Mouse (Mus musculus): ENCODE results near the gene Mex3d. TPM values are rescaled to one million over a fixed set of nuclear protein-coding genes. Genes with fewer than 3 reads are reported as not detected.
A peak's percentile ranks its signal among the peaks of the same experiment; 100 is the strongest.

Gene Mex3d
- polyA plus RNA-seq, 1 experiment from 2014 or later: 22.7 TPM

- Histone ChIP-seq H3K4me2 (replicated peaks) (no peak overlapping the region), H3K36me3 (peaks cover 55% of the 10 kb centered on the region), H3K27me3 (no peaks in the 10 kb centered on the region), H3K9ac (replicated peaks) (no peak overlapping the region), H3K27ac (replicated peaks) (no peak overlapping the region), H3K4me1 (peaks cover 23% of the 10 kb centered on the region), H3K9me3 (no peaks in the 10 kb centered on the region), H3K4me3 (no peak overlapping the region)
- ATAC-seq (replicated peaks): no peak
- 95% methylated on average over 35 of the region's 35 CpGs for WGBS
These were observed 7.7 kb upstream of the Mex3d start for GRCm38 (mm10) chr10:80395025-80395627.

GRCm38 (mm10) chr10:80392687-80393086, 5.2 kb upstream of the Mex3d start:
- H3K36me3 ChIP-seq: peaks cover 58% of the 10 kb centered on the region
- H3K9me3 ChIP-seq: no peaks in the 10 kb centered on the region
- H3K27ac ChIP-seq (replicated peaks): no peak overlapping the region
- no peak overlapping the region for H3K4me3 ChIP-seq
- H3K9ac ChIP-seq (replicated peaks): 0 out of 2 replicates have a peak overlapping the region, but pooled peaks have one; percentile 1
- H3K4me2 ChIP-seq (replicated peaks): no peak overlapping the region
- WGBS: 95% methylated on average over 5 of the region's 5 CpGs
- H3K27me3 ChIP-seq: no peaks in the 10 kb centered on the region
- ATAC-seq (replicated peaks): no peak
- H3K4me1 ChIP-seq: peaks cover 28% of the 10 kb centered on the region

- Histone ChIP-seq H3K4me3 (no peak overlapping the region), H3K36me3 (peaks cover 55% of the 10 kb centered on the region), H3K9ac (replicated peaks) (no peak overlapping the region), H3K27ac (replicated peaks) (no peak overlapping the region), H3K4me2 (replicated peaks) (no peak overlapping the region), H3K4me1 (peaks cover 11% of the 10 kb centered on the region), H3K27me3 (no peaks in the 10 kb centered on the region), H3K9me3 (no peaks in the 10 kb centered on the region)
- no peak for ATAC-seq (replicated peaks)
- WGBS: 88% methylated on average over 9 of the region's 9 CpGs
These were observed 3.2 kb upstream of the Mex3d start for GRCm38 (mm10) chr10:80390697-80391096.

GRCm38 (mm10) chr10:80389185-80389708, 1.8 kb upstream of the Mex3d start:
- H3K4me1 ChIP-seq: peaks cover 19% of the 10 kb centered on the region
- H3K9me3 ChIP-seq: no peaks in the 10 kb centered on the region
- no peak for ATAC-seq (replicated peaks)
- H3K9ac ChIP-seq (replicated peaks): no peak overlapping the region
- 68% methylated on average over 4 of the region's 4 CpGs for WGBS
- H3K27ac ChIP-seq (replicated peaks): no peak overlapping the region
- H3K36me3 ChIP-seq: peaks cover 42% of the 10 kb centered on the region
- no peak overlapping the region for H3K4me2 ChIP-seq (replicated peaks)
- no peak overlapping the region for H3K4me3 ChIP-seq
- no peaks in the 10 kb centered on the region for H3K27me3 ChIP-seq

- 32% methylated on average over 2 of the region's 2 CpGs for WGBS
These were observed 1.3 kb upstream of the Mex3d start for GRCm38 (mm10) chr10:80388731-80389130.

GRCm38 (mm10) chr10:80386735-80387471, 556 bp downstream of the Mex3d start:
- ATAC-seq (replicated peaks): no peak
- H3K27me3 ChIP-seq: no peaks in the 10 kb centered on the region
- peak overlapping the region; percentile 95 for H3K27ac ChIP-seq (replicated peaks)
- peak overlapping the region; percentile 81 for H3K4me3 ChIP-seq
- no peaks in the 10 kb centered on the region for H3K9me3 ChIP-seq
- peaks cover 40% of the 10 kb centered on the region for H3K4me1 ChIP-seq
- peak overlapping the region; percentile 97 for H3K9ac ChIP-seq (replicated peaks)
- WGBS: under 1% methylated on average over 94 of the region's 94 CpGs
- H3K36me3 ChIP-seq: peaks cover 36% of the 10 kb centered on the region
- peak overlapping the region; percentile 83 for H3K4me2 ChIP-seq (replicated peaks)

More at GRCm38 (mm10) chr10:80388731-80389130, 1.3 kb upstream of the Mex3d start:
- no peak overlapping the region for H3K27ac ChIP-seq (replicated peaks)
- no peak overlapping the region for H3K4me3 ChIP-seq
- ATAC-seq (replicated peaks): no peak
- H3K4me2 ChIP-seq (replicated peaks): no peak overlapping the region
- peaks cover 38% of the 10 kb centered on the region for H3K36me3 ChIP-seq
- no peaks in the 10 kb centered on the region for H3K9me3 ChIP-seq
- H3K4me1 ChIP-seq: peaks cover 24% of the 10 kb centered on the region
- H3K27me3 ChIP-seq: no peaks in the 10 kb centered on the region
- no peak overlapping the region for H3K9ac ChIP-seq (replicated peaks)

- WGBS: under 1% methylated on average over 34 of the region's 34 CpGs
These were observed 1.4 kb downstream of the Mex3d start for GRCm38 (mm10) chr10:80385811-80386734.

GRCm38 (mm10) chr10:80385310-80385709, 2.1 kb downstream of the Mex3d start:
- H3K36me3 ChIP-seq: peaks cover 36% of the 10 kb centered on the region
- H3K4me2 ChIP-seq (replicated peaks): peak overlapping the region; percentile 83
- peaks cover 43% of the 10 kb centered on the region for H3K4me1 ChIP-seq
- H3K27me3 ChIP-seq: no peaks in the 10 kb centered on the region
- peak; percentile 17; the same call in 1 of the 2 replicates for ATAC-seq (replicated peaks)
- peak overlapping the region; percentile 95 for H3K27ac ChIP-seq (replicated peaks)
- 3% methylated on average over 7 of the region's 7 CpGs for WGBS
- H3K9me3 ChIP-seq: no peaks in the 10 kb centered on the region
- H3K4me3 ChIP-seq: peak overlapping the region; percentile 81
- peak overlapping the region; percentile 97 for H3K9ac ChIP-seq (replicated peaks)

More at GRCm38 (mm10) chr10:80385811-80386734, 1.4 kb downstream of the Mex3d start:
- Histone ChIP-seq H3K27ac (replicated peaks) (peak overlapping the region; percentile 95), H3K27me3 (no peaks in the 10 kb centered on the region), H3K36me3 (peaks cover 36% of the 10 kb centered on the region), H3K9me3 (no peaks in the 10 kb centered on the region), H3K4me2 (replicated peaks) (peak overlapping the region; percentile 83), H3K4me3 (peak overlapping the region; percentile 81), H3K9ac (replicated peaks) (peak overlapping the region; percentile 97), H3K4me1 (peaks cover 40% of the 10 kb centered on the region)
- peak; percentile 77 for ATAC-seq (replicated peaks)

- WGBS: 56% methylated on average over 7 of the region's 7 CpGs
- H3K36me3 ChIP-seq: peaks cover 37% of the 10 kb centered on the region
- H3K4me1 ChIP-seq: peaks cover 43% of the 10 kb centered on the region
These were observed 2.8 kb downstream of the Mex3d start for GRCm38 (mm10) chr10:80384709-80385108.

GRCm38 (mm10) chr10:80384115-80384639, 3.3 kb downstream of the Mex3d start:
- peaks cover 43% of the 10 kb centered on the region for H3K36me3 ChIP-seq
- peak overlapping the region; percentile 81 for H3K4me3 ChIP-seq
- peak overlapping the region; percentile 83 for H3K4me2 ChIP-seq (replicated peaks)
- no peak overlapping the region; the same call in 1 of the 2 replicates for H3K27ac ChIP-seq (replicated peaks)
- H3K4me1 ChIP-seq: peaks cover 43% of the 10 kb centered on the region
- H3K9ac ChIP-seq (replicated peaks): peak overlapping the region; percentile 97
- ATAC-seq (replicated peaks): no peak
- 87% methylated on average over 4 of the region's 4 CpGs for WGBS
- H3K9me3 ChIP-seq: no peaks in the 10 kb centered on the region
- no peaks in the 10 kb centered on the region for H3K27me3 ChIP-seq

More at GRCm38 (mm10) chr10:80384709-80385108, 2.8 kb downstream of the Mex3d start:
- Histone ChIP-seq H3K4me3 (peak overlapping the region; percentile 81), H3K27ac (replicated peaks) (peak overlapping the region; percentile 95), H3K9me3 (no peaks in the 10 kb centered on the region), H3K4me2 (replicated peaks) (peak overlapping the region; percentile 83), H3K9ac (replicated peaks) (peak overlapping the region; percentile 97), H3K27me3 (no peaks in the 10 kb centered on the region)
- 0 out of 2 replicates have a peak, but pooled peaks have one; percentile 0 for ATAC-seq (replicated peaks)

GRCm38 (mm10) chr10:80383431-80383830, 4.0 kb downstream of the Mex3d start:
- H3K36me3 ChIP-seq: peaks cover 43% of the 10 kb centered on the region
- H3K9ac ChIP-seq (replicated peaks): peak overlapping the region; percentile 97
- H3K27ac ChIP-seq (replicated peaks): no peak overlapping the region
- WGBS: 58% methylated on average over 4 of the region's 4 CpGs
- H3K4me3 ChIP-seq: peak overlapping the region; percentile 81
- peaks cover 40% of the 10 kb centered on the region for H3K4me1 ChIP-seq
- H3K9me3 ChIP-seq: no peaks in the 10 kb centered on the region
- H3K27me3 ChIP-seq: no peaks in the 10 kb centered on the region
- no peak for ATAC-seq (replicated peaks)
- peak overlapping the region; percentile 83 for H3K4me2 ChIP-seq (replicated peaks)
